Mouse (Mus musculus): ENCODE measurements around the gene Gsap. TPM values are rescaled to one million over a fixed set of nuclear protein-coding genes. Genes with fewer than 3 reads are reported as not detected.

Gene Gsap
- polyA plus RNA-seq, 1 experiment from 2014 or later: 7.7 TPM

DNA sequence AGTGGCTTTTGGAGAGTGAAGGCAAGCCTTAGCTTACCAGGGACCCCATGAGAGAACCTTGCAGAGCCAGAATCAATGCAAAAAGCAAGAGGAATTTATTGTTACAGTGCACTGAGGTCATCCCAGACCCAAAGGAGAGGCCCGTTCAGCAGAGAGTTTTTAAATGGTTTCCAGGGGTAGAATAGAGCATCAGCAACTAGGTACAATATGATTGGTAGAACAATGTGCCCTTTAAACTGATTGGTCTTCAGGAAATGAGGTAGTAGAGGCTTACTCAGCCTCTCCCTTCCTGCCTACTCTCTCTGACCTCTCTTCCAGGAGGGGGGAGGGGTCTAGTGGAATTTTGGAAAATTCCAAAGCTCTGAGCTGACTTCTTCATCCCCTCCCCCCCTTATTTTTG lies 59.2 kb downstream of the Gsap start:
- Histone ChIP-seq H3K36me3 (ENCODE audit: control insufficient read depth, insufficient read depth, low read length) (no peaks in the 10 kb centered on the region), H3K9me3 (replicated peaks; ENCODE audit: control insufficient read depth, low read length) (no peaks in the 10 kb centered on the region), H3K4me2 (ENCODE audit: low read length) (no peak overlapping the region), H3K27me3 (replicated peaks; ENCODE audit: control insufficient read depth, insufficient read depth, low read length) (no peaks in the 10 kb centered on the region), H3K27ac (ENCODE audit: low read depth, low read length) (no peak overlapping the region), H3K4me3 (ENCODE audit: low read depth, low read length) (no peak overlapping the region), H3K9ac (ENCODE audit: low read length) (no peak overlapping the region), H3K4me1 (ENCODE audit: control insufficient read depth, insufficient read depth, low read length) (no peaks in the 10 kb centered on the region)
- 78% methylated on average over 1 of the region's 1 CpGs for WGBS
- ATAC-seq (no peak), DNase-seq (ENCODE audit: low spot score) (no peak)

DNA sequence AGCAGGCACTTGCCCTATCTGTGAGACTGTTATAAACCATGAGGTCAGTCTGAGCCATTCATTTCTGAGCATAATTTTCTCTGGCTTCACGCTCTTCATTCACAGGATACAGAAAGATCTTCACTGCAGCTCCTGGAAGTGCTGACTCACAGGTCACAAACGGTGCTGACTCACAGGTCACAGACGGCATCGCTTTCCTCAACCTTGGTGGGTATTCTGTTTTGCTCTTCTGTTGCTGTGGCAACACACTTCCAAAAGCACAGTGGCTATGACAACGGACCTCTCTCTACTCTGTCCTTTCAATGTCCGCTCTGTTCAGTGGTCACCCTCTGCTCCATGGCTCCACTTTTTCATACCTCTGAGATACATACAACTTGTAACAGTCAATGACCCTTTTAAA lies 60.7 kb downstream of the Gsap start:
- 83% methylated on average over 6 of the region's 6 CpGs for WGBS
- no peak overlapping the region for H3K27ac ChIP-seq (ENCODE audit: low read depth, low read length)
- DNase-seq (ENCODE audit: low spot score) (no peak), ATAC-seq (no peak)
- H3K27me3 ChIP-seq (replicated peaks; ENCODE audit: control insufficient read depth, insufficient read depth, low read length): no peaks in the 10 kb centered on the region
- H3K9ac ChIP-seq (ENCODE audit: low read length): no peak overlapping the region
- H3K4me2 ChIP-seq (ENCODE audit: low read length): no peak overlapping the region
- no peaks in the 10 kb centered on the region for H3K36me3 ChIP-seq (ENCODE audit: control insufficient read depth, insufficient read depth, low read length)
- H3K4me3 ChIP-seq (ENCODE audit: low read depth, low read length): no peak overlapping the region
- H3K9me3 ChIP-seq (replicated peaks; ENCODE audit: control insufficient read depth, low read length): no peaks in the 10 kb centered on the region
- no peaks in the 10 kb centered on the region for H3K4me1 ChIP-seq (ENCODE audit: control insufficient read depth, insufficient read depth, low read length)

DNA sequence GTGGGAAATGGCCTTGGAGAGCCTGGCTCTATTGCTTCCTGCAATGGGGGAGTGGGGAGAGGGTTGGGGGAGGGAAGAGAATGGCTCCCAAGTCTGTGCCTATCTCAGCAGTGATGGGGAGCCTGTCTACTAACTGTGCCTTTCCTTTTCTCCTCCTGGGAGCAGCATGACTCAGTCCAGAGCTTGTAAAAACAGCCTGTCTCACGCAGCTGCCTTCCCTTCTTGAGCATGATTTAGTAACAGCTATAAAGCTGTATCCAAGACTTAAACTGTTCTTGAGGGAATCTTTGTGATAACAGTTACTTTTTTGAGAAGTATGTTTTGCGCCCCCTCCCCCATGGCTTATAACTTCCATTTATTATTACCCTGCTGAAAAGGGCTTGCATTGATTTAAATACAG lies 61.9 kb downstream of the Gsap start:
- no peak overlapping the region for H3K9ac ChIP-seq (ENCODE audit: low read length)
- no peaks in the 10 kb centered on the region for H3K9me3 ChIP-seq (replicated peaks; ENCODE audit: control insufficient read depth, low read length)
- H3K27ac ChIP-seq (ENCODE audit: low read depth, low read length): no peak overlapping the region
- no peaks in the 10 kb centered on the region for H3K27me3 ChIP-seq (replicated peaks; ENCODE audit: control insufficient read depth, insufficient read depth, low read length)
- DNase-seq (ENCODE audit: low spot score) (no peak), ATAC-seq (no peak)
- H3K36me3 ChIP-seq (ENCODE audit: control insufficient read depth, insufficient read depth, low read length): no peaks in the 10 kb centered on the region
- WGBS: 91% methylated on average over 2 of the region's 2 CpGs
- H3K4me2 ChIP-seq (ENCODE audit: low read length): no peak overlapping the region
- no peaks in the 10 kb centered on the region for H3K4me1 ChIP-seq (ENCODE audit: control insufficient read depth, insufficient read depth, low read length)
- no peak overlapping the region for H3K4me3 ChIP-seq (ENCODE audit: low read depth, low read length)

DNA sequence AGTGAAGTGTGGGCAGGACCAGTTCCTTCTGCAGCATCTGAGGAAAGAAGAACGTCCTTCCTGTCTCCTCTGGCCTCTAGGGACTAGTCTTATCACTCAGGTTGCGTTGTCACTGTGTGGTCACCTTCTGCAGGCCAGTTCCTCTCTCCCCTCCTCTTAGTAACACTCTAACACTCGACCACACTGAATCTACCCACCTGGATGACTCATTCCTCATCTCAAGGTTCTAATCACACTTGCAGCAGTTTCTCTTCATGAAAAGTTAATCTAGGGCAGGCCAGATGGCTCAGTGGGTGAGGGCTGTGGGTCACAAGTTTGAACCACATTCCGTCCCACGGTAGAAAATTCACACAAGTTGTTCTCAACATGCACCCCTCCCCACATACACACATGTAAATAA lies 62.8 kb downstream of the Gsap start:
- no peaks in the 10 kb centered on the region for H3K4me1 ChIP-seq (ENCODE audit: control insufficient read depth, insufficient read depth, low read length)
- no peaks in the 10 kb centered on the region for H3K27me3 ChIP-seq (replicated peaks; ENCODE audit: control insufficient read depth, insufficient read depth, low read length)
- H3K4me3 ChIP-seq (ENCODE audit: low read depth, low read length): no peak overlapping the region
- no peak overlapping the region for H3K4me2 ChIP-seq (ENCODE audit: low read length)
- WGBS: 83% methylated on average over 5 of the region's 5 CpGs
- H3K27ac ChIP-seq (ENCODE audit: low read depth, low read length): no peak overlapping the region
- H3K36me3 ChIP-seq (ENCODE audit: control insufficient read depth, insufficient read depth, low read length): no peaks in the 10 kb centered on the region
- H3K9ac ChIP-seq (ENCODE audit: low read length): no peak overlapping the region
- H3K9me3 ChIP-seq (replicated peaks; ENCODE audit: control insufficient read depth, low read length): no peaks in the 10 kb centered on the region
- no peak for DNase-seq (ENCODE audit: low spot score)
- ATAC-seq: no peak

DNA sequence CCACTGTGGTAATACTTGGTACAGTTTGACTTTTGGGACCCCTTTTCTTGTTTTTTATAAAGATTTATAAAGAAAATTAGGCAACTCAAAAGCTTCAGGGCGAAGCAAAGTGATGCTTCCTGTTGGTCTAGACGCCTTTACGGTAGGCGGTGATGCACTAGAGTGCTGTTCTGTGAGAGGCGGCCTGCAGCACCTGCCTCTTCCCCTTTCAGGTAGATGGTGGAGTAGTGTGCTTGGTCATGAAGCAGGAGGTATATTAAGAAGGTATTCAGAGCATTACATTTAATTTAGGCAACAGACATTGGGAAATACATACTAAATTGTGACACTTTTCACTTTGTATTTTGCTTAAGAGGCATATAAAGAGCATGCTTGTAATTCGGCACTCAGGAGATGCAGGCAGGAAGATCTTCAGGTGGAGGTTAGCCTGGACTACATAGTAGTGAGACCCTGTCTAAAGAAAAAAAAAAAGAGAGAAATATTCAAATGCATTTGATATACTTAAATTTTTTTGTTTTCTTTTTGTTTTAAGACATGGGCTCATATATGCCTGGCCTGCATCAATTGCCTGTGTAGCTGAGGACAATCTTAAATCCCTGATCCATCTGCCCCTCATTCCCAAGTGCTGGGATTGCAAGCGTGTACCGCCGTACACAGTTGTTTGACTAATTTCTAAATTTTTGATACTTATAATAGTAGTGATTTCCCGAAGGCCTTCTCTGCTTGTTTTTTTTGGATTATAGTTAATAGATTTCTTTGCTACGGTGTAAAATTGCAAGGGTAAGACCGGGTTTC lies 68.9 kb downstream of the Gsap start:
- H3K4me2 ChIP-seq (ENCODE audit: low read length): no peak overlapping the region
- WGBS: 94% methylated on average over 12 of the region's 12 CpGs
- H3K27me3 ChIP-seq (replicated peaks; ENCODE audit: control insufficient read depth, insufficient read depth, low read length): no peaks in the 10 kb centered on the region
- no peak for DNase-seq (ENCODE audit: low spot score)
- no peak overlapping the region for H3K9ac ChIP-seq (ENCODE audit: low read length)
- no peaks in the 10 kb centered on the region for H3K36me3 ChIP-seq (ENCODE audit: control insufficient read depth, insufficient read depth, low read length)
- H3K4me3 ChIP-seq (ENCODE audit: low read depth, low read length): no peak overlapping the region
- H3K9me3 ChIP-seq (replicated peaks; ENCODE audit: control insufficient read depth, low read length): no peaks in the 10 kb centered on the region
- no peak overlapping the region for H3K27ac ChIP-seq (ENCODE audit: low read depth, low read length)
- no peaks in the 10 kb centered on the region for H3K4me1 ChIP-seq (ENCODE audit: control insufficient read depth, insufficient read depth, low read length)
- ATAC-seq: no peak

DNA sequence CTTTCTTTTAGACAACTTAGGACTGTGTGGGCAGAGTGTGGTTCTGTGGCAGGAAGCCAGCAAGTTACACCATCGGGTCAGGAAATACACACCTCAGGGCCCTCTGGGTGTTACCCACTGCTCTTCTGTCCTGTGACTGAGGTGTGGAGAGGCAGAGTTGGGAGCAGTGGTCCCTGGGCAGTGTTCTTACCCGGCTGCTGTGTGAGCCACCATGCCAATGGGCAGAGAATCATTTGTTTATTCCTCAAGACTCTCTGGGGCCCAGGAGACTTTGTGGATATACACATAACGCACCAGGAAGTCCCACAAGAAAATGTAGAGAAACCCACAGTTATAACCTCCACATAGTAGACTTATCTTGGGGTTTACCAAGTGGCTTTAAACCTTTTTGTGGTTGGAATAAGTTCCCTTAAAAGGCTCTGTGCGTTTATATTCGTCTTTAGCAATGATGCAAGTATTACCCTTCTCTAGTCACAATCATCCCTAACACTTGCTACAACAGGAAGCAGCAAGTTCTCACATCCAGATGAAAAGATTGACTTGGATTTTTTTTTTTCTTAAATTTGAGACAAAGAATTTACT lies 69.6 kb downstream of the Gsap start:
- H3K9me3 ChIP-seq (replicated peaks; ENCODE audit: control insufficient read depth, low read length): no peaks in the 10 kb centered on the region
- H3K27me3 ChIP-seq (replicated peaks; ENCODE audit: control insufficient read depth, insufficient read depth, low read length): no peaks in the 10 kb centered on the region
- 91% methylated on average over 5 of the region's 5 CpGs for WGBS
- H3K4me2 ChIP-seq (ENCODE audit: low read length): no peak overlapping the region
- no peak overlapping the region for H3K9ac ChIP-seq (ENCODE audit: low read length)
- H3K36me3 ChIP-seq (ENCODE audit: control insufficient read depth, insufficient read depth, low read length): no peaks in the 10 kb centered on the region
- H3K27ac ChIP-seq (ENCODE audit: low read depth, low read length): no peak overlapping the region
- ATAC-seq (no peak), DNase-seq (ENCODE audit: low spot score) (no peak)
- no peak overlapping the region for H3K4me3 ChIP-seq (ENCODE audit: low read depth, low read length)
- no peaks in the 10 kb centered on the region for H3K4me1 ChIP-seq (ENCODE audit: control insufficient read depth, insufficient read depth, low read length)

DNA sequence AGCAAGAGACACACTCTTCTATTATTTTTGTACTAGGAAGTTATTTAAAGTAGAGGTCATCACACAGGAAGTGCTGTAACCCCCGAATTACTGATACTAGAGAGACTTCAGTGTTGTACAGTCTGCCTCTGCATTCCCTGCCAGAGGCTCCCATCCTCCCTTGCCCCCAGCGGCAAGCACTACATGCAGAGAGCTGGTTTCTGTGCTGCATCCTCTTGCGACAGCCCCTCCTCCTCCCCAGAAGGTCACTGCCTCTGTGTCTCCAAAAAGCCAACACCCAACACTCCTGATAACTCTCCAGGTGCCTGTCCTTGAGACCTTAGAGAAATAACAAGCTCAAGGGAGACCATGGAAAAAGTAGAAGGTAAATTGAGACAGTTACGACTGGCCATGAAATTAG lies 71.1 kb downstream of the Gsap start:
- no peak overlapping the region for H3K9ac ChIP-seq (ENCODE audit: low read length)
- ATAC-seq (no peak), DNase-seq (ENCODE audit: low spot score) (no peak)
- no peaks in the 10 kb centered on the region for H3K27me3 ChIP-seq (replicated peaks; ENCODE audit: control insufficient read depth, insufficient read depth, low read length)
- H3K4me2 ChIP-seq (ENCODE audit: low read length): no peak overlapping the region
- no peaks in the 10 kb centered on the region for H3K9me3 ChIP-seq (replicated peaks; ENCODE audit: control insufficient read depth, low read length)
- WGBS: 66% methylated on average over 4 of the region's 4 CpGs
- H3K4me3 ChIP-seq (ENCODE audit: low read depth, low read length): no peak overlapping the region
- H3K4me1 ChIP-seq (ENCODE audit: control insufficient read depth, insufficient read depth, low read length): no peaks in the 10 kb centered on the region
- no peaks in the 10 kb centered on the region for H3K36me3 ChIP-seq (ENCODE audit: control insufficient read depth, insufficient read depth, low read length)
- no peak overlapping the region for H3K27ac ChIP-seq (ENCODE audit: low read depth, low read length)

DNA sequence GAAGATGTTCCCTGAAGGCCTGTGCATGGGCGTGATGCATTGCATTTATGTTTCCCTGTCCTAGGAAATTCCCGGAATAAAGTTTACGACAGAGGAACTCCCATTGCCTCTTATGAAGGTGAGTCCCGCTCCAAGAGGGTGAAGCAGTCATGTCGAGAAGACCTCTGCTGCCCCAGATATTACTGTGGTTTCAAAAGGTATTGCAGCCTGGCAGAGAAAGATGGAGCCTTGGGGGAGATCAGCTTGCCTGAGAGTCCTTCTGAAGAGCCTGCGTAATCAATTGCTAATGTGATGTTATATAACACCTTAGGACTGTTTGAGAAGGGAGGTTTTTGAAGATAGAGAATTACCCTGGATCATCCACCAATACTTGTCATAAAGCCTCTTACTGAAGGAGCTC lies 71.8 kb downstream of the Gsap start:
- WGBS: 71% methylated on average over 6 of the region's 6 CpGs
- H3K4me2 ChIP-seq (ENCODE audit: low read length): no peak overlapping the region
- DNase-seq (ENCODE audit: low spot score): no peak
- H3K9ac ChIP-seq (ENCODE audit: low read length): no peak overlapping the region
- no peak overlapping the region for H3K27ac ChIP-seq (ENCODE audit: low read depth, low read length)
- no peaks in the 10 kb centered on the region for H3K36me3 ChIP-seq (ENCODE audit: control insufficient read depth, insufficient read depth, low read length)
- no peaks in the 10 kb centered on the region for H3K9me3 ChIP-seq (replicated peaks; ENCODE audit: control insufficient read depth, low read length)
- no peak for ATAC-seq
- no peaks in the 10 kb centered on the region for H3K27me3 ChIP-seq (replicated peaks; ENCODE audit: control insufficient read depth, insufficient read depth, low read length)
- H3K4me1 ChIP-seq (ENCODE audit: control insufficient read depth, insufficient read depth, low read length): no peaks in the 10 kb centered on the region
- H3K4me3 ChIP-seq (ENCODE audit: low read depth, low read length): no peak overlapping the region

DNA sequence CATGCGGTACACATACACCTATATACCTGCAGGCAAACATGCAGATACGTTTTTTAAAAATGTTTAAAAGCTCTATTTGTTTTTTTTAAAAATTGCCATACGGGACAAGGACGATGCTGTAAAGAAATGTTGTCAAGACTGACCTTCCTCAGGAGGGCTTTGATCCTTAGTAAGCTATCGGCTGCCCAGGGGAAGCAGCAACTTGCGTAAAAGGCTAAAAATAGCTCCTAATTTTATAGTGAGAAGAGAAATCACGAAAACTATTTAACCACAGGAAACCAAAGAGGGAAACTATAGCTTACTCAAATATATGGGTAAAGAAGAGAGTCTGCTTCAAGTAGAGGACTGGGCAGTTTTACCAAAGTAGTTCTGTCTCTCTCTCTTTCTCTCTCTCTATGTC lies 74.7 kb downstream of the Gsap start:
- DNase-seq (ENCODE audit: low spot score) (no peak), ATAC-seq (no peak)
- H3K36me3 ChIP-seq (ENCODE audit: control insufficient read depth, insufficient read depth, low read length): no peaks in the 10 kb centered on the region
- 88% methylated on average over 7 of the region's 7 CpGs for WGBS
- no peak overlapping the region for H3K4me2 ChIP-seq (ENCODE audit: low read length)
- H3K9ac ChIP-seq (ENCODE audit: low read length): no peak overlapping the region
- H3K27me3 ChIP-seq (replicated peaks; ENCODE audit: control insufficient read depth, insufficient read depth, low read length): no peaks in the 10 kb centered on the region
- H3K4me3 ChIP-seq (ENCODE audit: low read depth, low read length): no peak overlapping the region
- H3K9me3 ChIP-seq (replicated peaks; ENCODE audit: control insufficient read depth, low read length): no peaks in the 10 kb centered on the region
- peaks cover 13% of the 10 kb centered on the region for H3K4me1 ChIP-seq (ENCODE audit: control insufficient read depth, insufficient read depth, low read length)
- no peak overlapping the region for H3K27ac ChIP-seq (ENCODE audit: low read depth, low read length)
